In the genomic region with DNA sequence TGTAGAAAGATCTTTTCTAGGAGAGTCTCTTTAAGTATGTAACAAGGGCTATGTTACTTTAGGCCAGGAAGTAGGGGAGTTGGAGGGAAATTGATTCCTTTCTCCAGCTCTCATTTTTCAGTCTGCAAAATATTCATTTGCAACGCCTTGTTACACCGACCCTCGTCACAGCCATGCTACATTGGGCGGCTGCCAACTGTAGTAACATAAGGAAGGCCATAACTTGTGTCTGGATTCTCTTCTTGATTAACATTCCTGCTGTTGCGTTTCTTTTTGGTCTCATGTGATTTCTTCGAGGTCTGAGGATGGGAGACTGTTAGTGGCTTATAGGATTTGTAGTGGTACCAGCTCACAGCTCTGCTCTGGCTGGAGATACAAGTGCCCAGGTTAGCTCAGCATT, we compare ENCODE assay signal across 9 mouse cellular contexts. TPM values are rescaled to one million over a fixed set of nuclear protein-coding genes. Genes with fewer than 3 reads are reported as not detected.
DNase-seq lines count a peak whose midpoint lies in the region; ATAC-seq and TF ChIP-seq lines count a peak whose summit lies in the region.
"Had no signal": no experiment of that assay in that cellular context is flagged by ENCODE, and none has a peak within 500 bp of the region (broad histone marks: within the 10 kb centered on the region; RNA-seq: fewer than 3 reads in every experiment).

No protein-coding gene starts in this region.

- H3K36me3 ChIP-seq in forebrain, embryonic 13.5 days (ENCODE audit: poor library complexity, severe bottlenecking) = no peaks in the 10 kb centered on the region
- no peaks in the 10 kb centered on the region for H3K36me3 ChIP-seq in forebrain, embryonic 16.5 days (ENCODE audit: control insufficient read depth, insufficient read depth)
- no peaks in the 10 kb centered on the region for H3K36me3 ChIP-seq in intestine, embryonic 14.5 days (ENCODE audit: control insufficient read depth, insufficient read depth, low read length)
- H3K36me3 ChIP-seq in intestine, postnatal 0 days (ENCODE audit: control insufficient read depth, insufficient read depth) = no peaks in the 10 kb centered on the region
- no peaks in the 10 kb centered on the region for H3K36me3 ChIP-seq in neural tube, embryonic 11.5 days (ENCODE audit: control insufficient read depth, insufficient read depth, low read length)

- H3K4me2 ChIP-seq in forebrain, embryonic 13.5 days = 0 out of 2 replicates have a peak overlapping the region, but pooled peaks have one; percentile 2
- no peak overlapping the region for H3K4me2 ChIP-seq in forebrain, embryonic 16.5 days (ENCODE audit: low read length)
- peak overlapping the region; percentile 16 for H3K4me2 ChIP-seq in intestine, embryonic 14.5 days (ENCODE audit: low read length)
- H3K4me2 ChIP-seq in intestine, postnatal 0 days (replicated peaks; ENCODE audit: low read depth) = no peak overlapping the region
- H3K4me2 ChIP-seq in neural tube, embryonic 11.5 days (ENCODE audit: low read depth) = peak overlapping the region; percentile 12

- intact Hi-C loops in left cerebral cortex, postnatal 14 days (cut with DNase I) = no loop called here

- TF ChIP-seq CTCF in intestine, postnatal 0 days (IDR thresholded peaks at IDR 0.05; ENCODE audit: low read depth) = no peak

- WGBS in forebrain, embryonic 13.5 days = 45% methylated on average over 6 of the region's 6 CpGs
- WGBS in forebrain, embryonic 16.5 days = 35% methylated on average over 6 of the region's 6 CpGs
- WGBS in intestine, embryonic 14.5 days = 36% methylated on average over 6 of the region's 6 CpGs
- 42% methylated on average over 6 of the region's 6 CpGs for WGBS in intestine, postnatal 0 days
- WGBS in neural tube, embryonic 11.5 days = 50% methylated on average over 6 of the region's 6 CpGs

- no peak for DNase-seq in intestine, embryonic 14.5 days (ENCODE audit: low spot score)
- no peak for DNase-seq in neural tube, embryonic 11.5 days (ENCODE audit: low spot score)
- DNase-seq in neural tube, embryonic 10.5 days (ENCODE audit: extremely low spot score, low spot score) = no peak
- no peak for DNase-seq in natural killer cell, adult 2 months (ENCODE audit: low spot score in 2 of 2)
- no peak for DNase-seq in left cerebral cortex, postnatal 14 days (ENCODE audit: low spot score in 2 of 2)

- no peaks in the 10 kb centered on the region for H3K27me3 ChIP-seq in forebrain, embryonic 13.5 days
- H3K27me3 ChIP-seq in forebrain, embryonic 16.5 days (replicated peaks; ENCODE audit: control insufficient read depth, insufficient read depth, low read length) = no peaks in the 10 kb centered on the region
- no peaks in the 10 kb centered on the region for H3K27me3 ChIP-seq in intestine, embryonic 14.5 days (replicated peaks; ENCODE audit: control insufficient read depth, insufficient read depth, low read length)
- no peaks in the 10 kb centered on the region for H3K27me3 ChIP-seq in intestine, postnatal 0 days (replicated peaks; ENCODE audit: control insufficient read depth, insufficient read depth, low read length)
- 0 out of 2 replicates have a peak, but pooled peaks cover 1% of the 10 kb centered on the region for H3K27me3 ChIP-seq in neural tube, embryonic 11.5 days (ENCODE audit: control insufficient read depth, insufficient read depth, low read length)

- H3K4me3 ChIP-seq in forebrain, embryonic 13.5 days = no peak overlapping the region
- no peak overlapping the region for H3K4me3 ChIP-seq in forebrain, embryonic 16.5 days (replicated peaks; ENCODE audit: low read length)
- H3K4me3 ChIP-seq in intestine, embryonic 14.5 days (ENCODE audit: low read depth, low read length) = no peak overlapping the region
- no peak overlapping the region for H3K4me3 ChIP-seq in intestine, postnatal 0 days (ENCODE audit: low read depth, low read length)
- H3K4me3 ChIP-seq in neural tube, embryonic 11.5 days (ENCODE audit: low read depth, low read length) = no peak overlapping the region

- no peak overlapping the region for H3K27ac ChIP-seq in forebrain, embryonic 13.5 days
- H3K27ac ChIP-seq in forebrain, embryonic 16.5 days (ENCODE audit: low read length) = no peak overlapping the region
- no peak overlapping the region for H3K27ac ChIP-seq in intestine, embryonic 14.5 days (ENCODE audit: low read depth)
- no peak overlapping the region for H3K27ac ChIP-seq in intestine, postnatal 0 days (ENCODE audit: low read depth, low read length)
- no peak overlapping the region for H3K27ac ChIP-seq in neural tube, embryonic 11.5 days (ENCODE audit: low read depth, low read length)
- H3K27ac ChIP-seq: liver, embryonic 14.5 days had no signal

- H3K9me3 ChIP-seq in forebrain, embryonic 13.5 days (replicated peaks) = no peaks in the 10 kb centered on the region
- H3K9me3 ChIP-seq in forebrain, embryonic 16.5 days (ENCODE audit: control insufficient read depth, low read length) = no peaks in the 10 kb centered on the region
- H3K9me3 ChIP-seq in intestine, embryonic 14.5 days (ENCODE audit: control insufficient read depth, low read length) = no peaks in the 10 kb centered on the region
- H3K9me3 ChIP-seq in intestine, postnatal 0 days (ENCODE audit: control insufficient read depth) = no peaks in the 10 kb centered on the region
- no peaks in the 10 kb centered on the region for H3K9me3 ChIP-seq in neural tube, embryonic 11.5 days (ENCODE audit: control insufficient read depth, low read length)

- ATAC-seq in forebrain, embryonic 13.5 days = no peak
- ATAC-seq in forebrain, embryonic 16.5 days = no peak
- no peak for ATAC-seq in intestine, embryonic 14.5 days (replicated peaks; ENCODE audit: low FRiP score, low TSS enrichment, low read depth)
- no peak for ATAC-seq in intestine, postnatal 0 days
- ATAC-seq in neural tube, embryonic 11.5 days (ENCODE audit: insufficient read depth, low FRiP score, low TSS enrichment) = no peak

- H3K9ac ChIP-seq in forebrain, embryonic 13.5 days = no peak overlapping the region
- H3K9ac ChIP-seq in forebrain, embryonic 16.5 days (replicated peaks; ENCODE audit: low read depth, low read length) = no peak overlapping the region
- H3K9ac ChIP-seq in intestine, embryonic 14.5 days (ENCODE audit: low read length) = no peak overlapping the region
- H3K9ac ChIP-seq in intestine, postnatal 0 days (ENCODE audit: low read depth, low read length) = no peak overlapping the region
- no peak overlapping the region for H3K9ac ChIP-seq in neural tube, embryonic 11.5 days (ENCODE audit: low read length)
- H3K9ac ChIP-seq: liver, embryonic 14.5 days had no signal

- H3K4me1 ChIP-seq in forebrain, embryonic 13.5 days = peaks cover 35% of the 10 kb centered on the region
- peaks cover 16% of the 10 kb centered on the region for H3K4me1 ChIP-seq in forebrain, embryonic 16.5 days (replicated peaks; ENCODE audit: control insufficient read depth, insufficient read depth, low read length)
- H3K4me1 ChIP-seq in intestine, embryonic 14.5 days (replicated peaks; ENCODE audit: control insufficient read depth, insufficient read depth, low read length) = peaks cover 11% of the 10 kb centered on the region; the same call in 1 of the 2 replicates
- no peaks in the 10 kb centered on the region for H3K4me1 ChIP-seq in intestine, postnatal 0 days (replicated peaks; ENCODE audit: control insufficient read depth, insufficient read depth, low read length)
- H3K4me1 ChIP-seq in neural tube, embryonic 11.5 days (ENCODE audit: control insufficient read depth, insufficient read depth, low read length) = peaks cover 4% of the 10 kb centered on the region; the same call in 1 of the 2 replicates

RNA-seq across cellular contexts. Expression of a gene that starts 4.5 kb away (rescaled TPM):
- polyA plus RNA-seq in forebrain, embryonic 13.5 days (2015; fragmentation: Nextera tagmentation; extraction: Ambion mirVana) = 28.0 and 29.8 TPM in 2 replicates
- 24.0 and 26.1 TPM in 2 replicates for polyA plus RNA-seq in forebrain, embryonic 16.5 days (2015; fragmentation: Nextera tagmentation; extraction: Ambion mirVana)
- polyA plus RNA-seq in intestine, embryonic 14.5 days (2014; fragmentation: Nextera tagmentation; extraction: Ambion mirVana) = 32.6 and 33.2 TPM in 2 replicates
- 14.3 and 15.3 TPM in 2 replicates for polyA plus RNA-seq in intestine, postnatal 0 days (2015; fragmentation: Nextera tagmentation; extraction: Ambion mirVana)
- polyA plus RNA-seq in neural tube, embryonic 11.5 days (2014; fragmentation: Nextera tagmentation; extraction: Ambion mirVana) = 39.2 and 39.6 TPM in 2 replicates
- 10 to 100 TPM; 30.2 to 31.8 TPM for total RNA-seq in left cerebral cortex, postnatal 14 days (2021)

Comparison
In these comparisons a context has a peak if more than half of its experiments do, and no peak if none do; other contexts are left out.
1. H3K4me2 ChIP-seq: peak in forebrain, embryonic 13.5 days (single experiment), intestine, embryonic 14.5 days (single experiment) and neural tube, embryonic 11.5 days (single experiment); none in forebrain, embryonic 16.5 days (single experiment) and intestine, postnatal 0 days (single experiment).